Mouse (Mus musculus): ENCODE results near the gene Lamtor2. TPM values are rescaled to one million over a fixed set of nuclear protein-coding genes. Genes with fewer than 3 reads are reported as not detected.

Lamtor2 gene
- polyA plus RNA-seq, 1 experiment from 2014 or later = 165 TPM

MicroRNAs within 50 kb of the gene (microRNA counts, 519-probe panel; counts per million panel counts)
- microRNA mmu-miR-1905 = 19.7 counts per million

Small RNA genes lying within 50 kb of the gene (microRNA-seq; reads per million reads assigned to microRNA genes)
- not detected for gene Mir1905

Other genes with a start within 250 kb of the Lamtor2 start
- gene Glmp, start 228.1 kb downstream of the Lamtor2 start, polyA plus RNA-seq (2015; fragmentation: Nextera tagmentation; extraction: Ambion mirVana) = 192 and 203 TPM in 2 replicates
- 7.5 and 9.5 TPM in 2 replicates for gene Tmem79, start 216.9 kb downstream of the Lamtor2 start, polyA plus RNA-seq (2015; fragmentation: Nextera tagmentation; extraction: Ambion mirVana)
- 49.4 and 53.1 TPM in 2 replicates for gene Smg5, start 216.8 kb downstream of the Lamtor2 start, polyA plus RNA-seq (2015; fragmentation: Nextera tagmentation; extraction: Ambion mirVana)
- gene Paqr6, start 188.5 kb downstream of the Lamtor2 start, polyA plus RNA-seq (2015; fragmentation: Nextera tagmentation; extraction: Ambion mirVana) = 9.5 and 10.1 TPM in 2 replicates
- not detected in 2 replicates for gene Bglap3, start 180.3 kb downstream of the Lamtor2 start, polyA plus RNA-seq (2015; fragmentation: Nextera tagmentation; extraction: Ambion mirVana)
- gene Bglap2, start 174.4 kb downstream of the Lamtor2 start, polyA plus RNA-seq (2015; fragmentation: Nextera tagmentation; extraction: Ambion mirVana) = not detected in 2 replicates
- gene Bglap, start 168.6 kb downstream of the Lamtor2 start, polyA plus RNA-seq (2015; fragmentation: Nextera tagmentation; extraction: Ambion mirVana) = 0.53 TPM in 1 of 2 replicates, not detected in the other
- 158 and 164 TPM in 2 replicates for gene Pmf1, start 142.7 kb downstream of the Lamtor2 start, polyA plus RNA-seq (2015; fragmentation: Nextera tagmentation; extraction: Ambion mirVana)
- 13.9 and 14.8 TPM in 2 replicates for gene Slc25a44, start 127.9 kb downstream of the Lamtor2 start, polyA plus RNA-seq (2015; fragmentation: Nextera tagmentation; extraction: Ambion mirVana)
- gene Sema4a, start 91.9 kb downstream of the Lamtor2 start, polyA plus RNA-seq (2015; fragmentation: Nextera tagmentation; extraction: Ambion mirVana) = 4.5 and 5.3 TPM in 2 replicates
- 111 and 121 TPM in 2 replicates for gene Lmna, start 43.1 kb downstream of the Lamtor2 start, polyA plus RNA-seq (2015; fragmentation: Nextera tagmentation; extraction: Ambion mirVana)
- gene Mex3a, start 20.7 kb downstream of the Lamtor2 start, polyA plus RNA-seq (2015; fragmentation: Nextera tagmentation; extraction: Ambion mirVana) = 15.8 and 16.8 TPM in 2 replicates
- gene Rab25, start 4.8 kb downstream of the Lamtor2 start, polyA plus RNA-seq (2015; fragmentation: Nextera tagmentation; extraction: Ambion mirVana) = 33.1 and 36.4 TPM in 2 replicates
- gene Ubqln4, start 684 bp upstream of the Lamtor2 start, polyA plus RNA-seq (2015; fragmentation: Nextera tagmentation; extraction: Ambion mirVana) = 46.4 and 49.4 TPM in 2 replicates
- 290 and 301 TPM in 2 replicates for gene Ssr2, start 22.8 kb upstream of the Lamtor2 start, polyA plus RNA-seq (2015; fragmentation: Nextera tagmentation; extraction: Ambion mirVana)
- 105 and 116 TPM in 2 replicates for gene Arhgef2, start 52.9 kb upstream of the Lamtor2 start, polyA plus RNA-seq (2015; fragmentation: Nextera tagmentation; extraction: Ambion mirVana)
- gene Rxfp4, start 100.1 kb upstream of the Lamtor2 start, polyA plus RNA-seq (2015; fragmentation: Nextera tagmentation; extraction: Ambion mirVana) = not detected in 2 replicates
- gene Khdc4, start 132.7 kb upstream of the Lamtor2 start, polyA plus RNA-seq (2015; fragmentation: Nextera tagmentation; extraction: Ambion mirVana) = 90.7 and 93.1 TPM in 2 replicates
- 58.3 and 62.8 TPM in 2 replicates for gene Rit1, start 163.8 kb upstream of the Lamtor2 start, polyA plus RNA-seq (2015; fragmentation: Nextera tagmentation; extraction: Ambion mirVana)
- gene Syt11, start 222.1 kb upstream of the Lamtor2 start, polyA plus RNA-seq (2015; fragmentation: Nextera tagmentation; extraction: Ambion mirVana) = 7.5 and 7.7 TPM in 2 replicates